Mouse (Mus musculus): ENCODE data around the gene Hoxc6. TPM values are rescaled to one million over a fixed set of nuclear protein-coding genes. Genes with fewer than 3 reads are reported as not detected.
A peak's percentile ranks its signal among the peaks of the same experiment; 100 is the strongest.

Gene Hoxc6
- polyA plus RNA-seq, 1 experiment from 2014 or later = not detected

- Histone ChIP-seq H3K4me3 (ENCODE audit: low read depth, low read length) (no peak overlapping the region), H3K36me3 (ENCODE audit: insufficient read depth) (no peaks in the 10 kb centered on the region), H3K27ac (ENCODE audit: low read depth) (no peak overlapping the region), H3K4me2 (peak overlapping the region; percentile 25), H3K9ac (no peak overlapping the region), H3K9me3 (ENCODE audit: low read depth, low read length) (no peaks in the 10 kb centered on the region), H3K27me3 (ENCODE audit: insufficient read depth, low read length) (peaks cover 96% of the 10 kb centered on the region), H3K4me1 (ENCODE audit: insufficient read depth) (no peaks in the 10 kb centered on the region)
- no peak for ATAC-seq (ENCODE audit: insufficient read depth)
- no peak for DNase-seq
- no peak for TF ChIP-seq CTCF (IDR thresholded peaks at IDR 0.05; ENCODE audit: low read depth)
- 11% methylated on average over 8 of the region's 8 CpGs for WGBS
Observed at GRCm38 (mm10) chr15:103021544-103021943, 23.5 kb downstream of the Hoxc6 start.

GRCm38 (mm10) chr15:103024131-103024530 lies 26.1 kb downstream of the Hoxc6 start:
- ATAC-seq (ENCODE audit: insufficient read depth) (no peak), DNase-seq (no peak)
- no peak for TF ChIP-seq CTCF (IDR thresholded peaks at IDR 0.05; ENCODE audit: low read depth)
- H3K9me3 ChIP-seq (ENCODE audit: low read depth, low read length) = no peaks in the 10 kb centered on the region
- no peak overlapping the region for H3K27ac ChIP-seq (ENCODE audit: low read depth)
- H3K4me2 ChIP-seq = no peak overlapping the region
- no peaks in the 10 kb centered on the region for H3K4me1 ChIP-seq (ENCODE audit: insufficient read depth)
- H3K4me3 ChIP-seq (ENCODE audit: low read depth, low read length) = no peak overlapping the region
- no peak overlapping the region for H3K9ac ChIP-seq
- no peaks in the 10 kb centered on the region for H3K36me3 ChIP-seq (ENCODE audit: insufficient read depth)
- WGBS = 7% methylated on average over 2 of the region's 2 CpGs
- H3K27me3 ChIP-seq (ENCODE audit: insufficient read depth, low read length) = peaks cover 98% of the 10 kb centered on the region

- TF ChIP-seq CTCF (IDR thresholded peaks at IDR 0.05; ENCODE audit: low read depth) = no peak
- Histone ChIP-seq H3K4me3 (ENCODE audit: low read depth, low read length) (peak overlapping the region; percentile 14), H3K4me2 (peak overlapping the region; percentile 35), H3K27ac (ENCODE audit: low read depth) (no peak overlapping the region), H3K4me1 (ENCODE audit: insufficient read depth) (no peaks in the 10 kb centered on the region), H3K9ac (no peak overlapping the region), H3K27me3 (ENCODE audit: insufficient read depth, low read length) (peaks cover 96% of the 10 kb centered on the region), H3K36me3 (ENCODE audit: insufficient read depth) (no peaks in the 10 kb centered on the region), H3K9me3 (ENCODE audit: low read depth, low read length) (no peaks in the 10 kb centered on the region)
- DNase-seq (no peak), ATAC-seq (ENCODE audit: insufficient read depth) (no peak)
- 8% methylated on average over 43 of the region's 43 CpGs for WGBS
Observed at GRCm38 (mm10) chr15:103027266-103028235, 29.5 kb downstream of the Hoxc6 start.

GRCm38 (mm10) chr15:103028916-103029512 lies 31.0 kb downstream of the Hoxc6 start:
- Histone ChIP-seq H3K4me1 (ENCODE audit: insufficient read depth) (no peaks in the 10 kb centered on the region), H3K27ac (ENCODE audit: low read depth) (no peak overlapping the region), H3K27me3 (ENCODE audit: insufficient read depth, low read length) (peaks cover 96% of the 10 kb centered on the region), H3K36me3 (ENCODE audit: insufficient read depth) (no peaks in the 10 kb centered on the region), H3K9me3 (ENCODE audit: low read depth, low read length) (no peaks in the 10 kb centered on the region), H3K4me2 (no peak overlapping the region), H3K9ac (no peak overlapping the region), H3K4me3 (ENCODE audit: low read depth, low read length) (no peak overlapping the region)
- ATAC-seq (ENCODE audit: insufficient read depth) (no peak), DNase-seq (no peak)
- 30% methylated on average over 9 of the region's 9 CpGs for WGBS
- TF ChIP-seq CTCF (IDR thresholded peaks at IDR 0.05; ENCODE audit: low read depth) = no peak

GRCm38 (mm10) chr15:103030142-103030541 lies 32.1 kb downstream of the Hoxc6 start:
- Histone ChIP-seq H3K36me3 (ENCODE audit: insufficient read depth) (no peaks in the 10 kb centered on the region), H3K4me1 (ENCODE audit: insufficient read depth) (no peaks in the 10 kb centered on the region), H3K9ac (no peak overlapping the region), H3K4me3 (ENCODE audit: low read depth, low read length) (no peak overlapping the region), H3K9me3 (ENCODE audit: low read depth, low read length) (no peaks in the 10 kb centered on the region), H3K4me2 (no peak overlapping the region), H3K27me3 (ENCODE audit: insufficient read depth, low read length) (peaks cover 96% of the 10 kb centered on the region), H3K27ac (ENCODE audit: low read depth) (no peak overlapping the region)
- no peak for TF ChIP-seq CTCF (IDR thresholded peaks at IDR 0.05; ENCODE audit: low read depth)
- no peak for ATAC-seq (ENCODE audit: insufficient read depth)
- DNase-seq = no peak
- WGBS = 19% methylated on average over 8 of the region's 8 CpGs

- no peak overlapping the region for H3K27ac ChIP-seq (ENCODE audit: low read depth)
- no peaks in the 10 kb centered on the region for H3K36me3 ChIP-seq (ENCODE audit: insufficient read depth)
- no peak for TF ChIP-seq CTCF (IDR thresholded peaks at IDR 0.05; ENCODE audit: low read depth)
- H3K27me3 ChIP-seq (ENCODE audit: insufficient read depth, low read length) = peaks cover 96% of the 10 kb centered on the region
- H3K4me2 ChIP-seq = 0 out of 2 replicates have a peak overlapping the region, but pooled peaks have one; percentile 18
- no peak overlapping the region for H3K4me3 ChIP-seq (ENCODE audit: low read depth, low read length)
- no CpG with 5 or more reads among the region's 3 CpGs for WGBS
- no peaks in the 10 kb centered on the region for H3K9me3 ChIP-seq (ENCODE audit: low read depth, low read length)
- no peak for DNase-seq
- no peak overlapping the region for H3K9ac ChIP-seq
- H3K4me1 ChIP-seq (ENCODE audit: insufficient read depth) = no peaks in the 10 kb centered on the region
- no peak for ATAC-seq (ENCODE audit: insufficient read depth)
Observed at GRCm38 (mm10) chr15:103032167-103032566, 34.1 kb downstream of the Hoxc6 start.
